Mouse (Mus musculus) bone marrow, adult 2 months (tissue): ENCODE measurements around the gene Mlxipl. TPM values are rescaled to one million over a fixed set of nuclear protein-coding genes. Genes with fewer than 3 reads are reported as not detected.

Experiments
- H3K27ac ChIP-seq: fragments of 200-500 bp; 2 replicates; pipeline ENCODE4 v1.5.1; 2012; ENCODE audit warnings: low read depth, mild to moderate bottlenecking, control low read depth, inconsistent platforms, low read length; ENCODE audit not compliant: control insufficient read depth, poor library complexity, insufficient read depth
- H3K4me1 ChIP-seq: fragments of 200-500 bp; 2 replicates; pipeline ENCODE4 v1.6.1; 2011; ENCODE audit warnings: low read length; ENCODE audit not compliant: control insufficient read depth, insufficient read depth
- H3K4me3 ChIP-seq: fragments of 200-500 bp; replicated peaks from 2 replicates; pipeline ENCODE3; 2011; ENCODE audit warnings: mild to moderate bottlenecking, low read depth, low read length, control low read depth; ENCODE audit not compliant: control insufficient read depth
- CTCF ChIP-seq: fragments of 200-500 bp; IDR thresholded peaks from 2 replicates; pipeline ENCODE4 v1.5.1; 2011; ENCODE audit warnings: low read length, control low read depth; ENCODE audit not compliant: control insufficient read depth, insufficient read depth
- POLR2A ChIP-seq: fragments of 200-500 bp; IDR thresholded peaks from 2 replicates; pipeline ENCODE4 v1.6.1; 2011; ENCODE audit warnings: low read depth, mild to moderate bottlenecking, control low read depth, low read length, borderline replicate concordance; ENCODE audit not compliant: control insufficient read depth
- WGBS: fragments of 180-500 bp; shearing (Covaris S2); methylation state at CpG from one replicate; pipeline ENCODE4 v1.1.7; 2018; 5-methylcytosine and 5-hydroxymethylcytosine counted together
- polyA plus RNA-seq: library from polyadenylated mRNA; stranded (reverse); fragments of >200 nt; gene quantifications from 2 replicates; pipeline ENCODE4 v1.2.4, GENCODE M21; 2011; ENCODE audit warnings: low replicate concordance; ENCODE audit not compliant: missing spikeins, insufficient read depth, insufficient read length

The Mlxipl gene
- polyA plus RNA-seq, 1 experiment: 4.1 TPM

- Histone ChIP-seq H3K4me1 (peaks cover 1% of the 10 kb centered on the region; the same call in 1 of the 2 replicates), H3K4me3 (no peak overlapping the region), H3K27ac (no peak overlapping the region)
- 73% methylated on average over 7 of the region's 7 CpGs for WGBS
- TF ChIP-seq POLR2A (no peak), CTCF (no peak)
Observed at GRCm38 (mm10) chr5:135161650-135162049, 72.0 kb downstream of the Mlxipl start.

- H3K4me3 ChIP-seq: no peak overlapping the region
- peaks cover 1% of the 10 kb centered on the region; the same call in 1 of the 2 replicates for H3K4me1 ChIP-seq
- TF ChIP-seq POLR2A (no peak), CTCF (no peak)
- WGBS: 94% methylated on average over 8 of the region's 8 CpGs
- H3K27ac ChIP-seq: no peak overlapping the region
Observed at GRCm38 (mm10) chr5:135162361-135162760, 72.7 kb downstream of the Mlxipl start.

GRCm38 (mm10) chr5:135162821-135163220 is 73.1 kb downstream of the Mlxipl start:
- peaks cover 1% of the 10 kb centered on the region; the same call in 1 of the 2 replicates for H3K4me1 ChIP-seq
- no peak overlapping the region for H3K4me3 ChIP-seq
- TF ChIP-seq CTCF (no peak), POLR2A (no peak)
- H3K27ac ChIP-seq: no peak overlapping the region
- 84% methylated on average over 6 of the region's 6 CpGs for WGBS

GRCm38 (mm10) chr5:135166909-135167308 is 77.2 kb downstream of the Mlxipl start:
- Histone ChIP-seq H3K27ac (no peak overlapping the region), H3K4me3 (no peak overlapping the region), H3K4me1 (peaks cover 1% of the 10 kb centered on the region; the same call in 1 of the 2 replicates)
- TF ChIP-seq POLR2A: no peak
- WGBS: 85% methylated on average over 4 of the region's 4 CpGs

GRCm38 (mm10) chr5:135167469-135167868 is 77.8 kb downstream of the Mlxipl start:
- Histone ChIP-seq H3K4me1 (peaks cover 1% of the 10 kb centered on the region; the same call in 1 of the 2 replicates), H3K4me3 (no peak overlapping the region), H3K27ac (no peak overlapping the region)
- TF ChIP-seq POLR2A (no peak), CTCF (no peak)
- WGBS: 89% methylated on average over 4 of the region's 4 CpGs

GRCm38 (mm10) chr5:135168063-135169062 is 78.7 kb downstream of the Mlxipl start, which contains the start of gene Bcl7b:
Gene Bcl7b (plus strand): TSS chr5:135168283.
- 1% methylated on average over 95 of the region's 95 CpGs for WGBS
- TF ChIP-seq POLR2A (peak; percentile 46; the same call in 1 of the 2 replicates), CTCF (no peak)
- peaks cover 1% of the 10 kb centered on the region; the same call in 1 of the 2 replicates for H3K4me1 ChIP-seq
- H3K27ac ChIP-seq: peak within 1 kb of the TSS; percentile 98
- peak within 1 kb of the TSS; percentile 75 for H3K4me3 ChIP-seq

- H3K27ac ChIP-seq: no peak overlapping the region
- H3K4me3 ChIP-seq: peak overlapping the region; percentile 23
- WGBS: 82% methylated on average over 5 of the region's 5 CpGs
- peaks cover 1% of the 10 kb centered on the region; the same call in 1 of the 2 replicates for H3K4me1 ChIP-seq
- no peak for TF ChIP-seq CTCF
- TF ChIP-seq POLR2A: no peak
Observed at GRCm38 (mm10) chr5:135169479-135169878, 79.8 kb downstream of the Mlxipl start.

- 85% methylated on average over 6 of the region's 6 CpGs for WGBS
- H3K4me3 ChIP-seq: no peak overlapping the region
- TF ChIP-seq CTCF: no peak
- no peak for TF ChIP-seq POLR2A
- H3K27ac ChIP-seq: no peak overlapping the region
- H3K4me1 ChIP-seq: peaks cover 1% of the 10 kb centered on the region; the same call in 1 of the 2 replicates
Observed at GRCm38 (mm10) chr5:135171688-135172220, 82.1 kb downstream of the Mlxipl start.
